In genomic region chr16:18144201-18144600, GRCm38 (mm10) we compare ENCODE assay signal across 8 mouse cellular contexts. TPM values are rescaled to one million over a fixed set of nuclear protein-coding genes. Genes with fewer than 3 reads are reported as not detected.
DNase-seq lines count a peak whose midpoint lies in the region; ATAC-seq and TF ChIP-seq lines count a peak whose summit lies in the region.

No protein-coding gene starts in this region.

- peaks cover 24% of the 10 kb centered on the region for H3K4me1 ChIP-seq in cortical plate, adult 2 months (ENCODE audit: control insufficient read depth, insufficient read depth, low read length)

- no peak overlapping the region for H3K4me3 ChIP-seq in cortical plate, adult 2 months (ENCODE audit: insufficient read depth, low read length)
- no peak overlapping the region for H3K4me3 ChIP-seq in left cerebral cortex, adult 2 months

- no peak for TF ChIP-seq CTCF in cortical plate, adult 2 months (IDR thresholded peaks at IDR 0.05; ENCODE audit: extremely low read depth, insufficient read depth, low read length)
- TF ChIP-seq CTCF in left cerebral cortex, adult 2 months (IDR thresholded peaks at IDR 0.05) = no peak

- no peak for ATAC-seq in monocyte, adult 5-6 weeks (replicated peaks; ENCODE audit: insufficient number of reproducible peaks, low FRiP score, low TSS enrichment, poor library complexity, severe bottlenecking)

- intact Hi-C loops in left cerebral cortex, adult 2 months (cut with DNase I) = no loop called here

- H3K27ac ChIP-seq in cortical plate, adult 2 months (ENCODE audit: insufficient read depth, low read length) = peak overlapping the region; percentile 35
- H3K27ac ChIP-seq in left cerebral cortex, adult 2 months = peak overlapping the region; percentile 89

- DNase-seq in layer of hippocampus, adult 11-12 months (ENCODE audit: low spot score) = peak; percentile 85
- DNase-seq in layer of hippocampus, adult 9-10 months (ENCODE audit: low spot score) = no peak
- DNase-seq in left cerebral cortex, adult 2 months (ENCODE audit: extremely low spot score in 1 of 2, low spot score in 2 of 2) = peak; percentile 74 to 75
- DNase-seq in right cerebral cortex, postnatal 36 days (ENCODE audit: low spot score in 2 of 2) = peak; percentile 78 to 88
- DNase-seq in kidney, adult 11 months = no peak
- no peak for DNase-seq in ovary, adult 18-20 months (ENCODE audit: low spot score)

- TF ChIP-seq POLR2A in cortical plate, adult 2 months (IDR thresholded peaks at IDR 0.05; ENCODE audit: extremely low read depth, insufficient read depth, low read length) = no peak

RNA-seq across cellular contexts. Expression of gene Rtn4r, which starts 16.8 kb away (rescaled TPM):
- polyA plus RNA-seq in cortical plate, adult 2 months (2012; rRNA removed) = 225 and 233 TPM in 2 replicates
- total RNA-seq in left cerebral cortex, adult 2 months (2021) = 100 to 1,000 TPM; 138 to 147 TPM
- total RNA-seq in monocyte, adult 5-6 weeks (2017) = 0.38 TPM in 1 of 3 replicates, not detected in the others

RNA-seq across cellular contexts. Expression of gene Prodh, which starts 54.2 kb away (rescaled TPM):
- 72.7 and 86.0 TPM in 2 replicates for polyA plus RNA-seq in cortical plate, adult 2 months (2012; rRNA removed)
- 10 to 100 TPM; 38.9 to 40.8 TPM for total RNA-seq in left cerebral cortex, adult 2 months (2021)
- total RNA-seq in monocyte, adult 5-6 weeks (2017) = 6.4 to 11.0 TPM (median 7.1 TPM) in 3 replicates

Comparison
In these comparisons a context has a peak if more than half of its experiments do, and no peak if none do; other contexts are left out.
1. DNase-seq: peak in layer of hippocampus, adult 11-12 months (single experiment), left cerebral cortex, adult 2 months (2 of 2) and right cerebral cortex, postnatal 36 days (2 of 2); none in layer of hippocampus, adult 9-10 months (single experiment), kidney, adult 11 months (single experiment) and ovary, adult 18-20 months (single experiment).
2. RNA of gene Rtn4r, which starts 16.8 kb away (total RNA-seq): 138 to 147 TPM in left cerebral cortex, adult 2 months; 0.38 TPM in monocyte, adult 5-6 weeks; every median in the first group is over 100 times any median in the second.